Mouse (Mus musculus): ENCODE measurements around the gene Il20. TPM values are rescaled to one million over a fixed set of nuclear protein-coding genes. Genes with fewer than 3 reads are reported as not detected.

The Il20 gene
- polyA plus RNA-seq, 1 experiment from 2014 or later: not detected

- WGBS (ENCODE audit: missing documents): 89% methylated on average over 4 of the region's 4 CpGs
- Histone ChIP-seq H3K79me2 (ENCODE audit: inconsistent target) (no peaks in the 10 kb centered on the region), H3K27ac (no peak overlapping the region), H3K36me3 (ENCODE audit: inconsistent target) (no peaks in the 10 kb centered on the region), H3K4me3 (ENCODE audit: inconsistent target) (no peak overlapping the region)
Observed at GRCm38 (mm10) chr1:130883146-130883545, 28.1 kb downstream of the Il20 start.

GRCm38 (mm10) chr1:130879927-130880326 is 31.3 kb downstream of the Il20 start:
- Histone ChIP-seq H3K79me2 (ENCODE audit: inconsistent target) (no peaks in the 10 kb centered on the region), H3K4me3 (ENCODE audit: inconsistent target) (no peak overlapping the region), H3K36me3 (ENCODE audit: inconsistent target) (no peaks in the 10 kb centered on the region), H3K27ac (no peak overlapping the region)
- WGBS (ENCODE audit: missing documents): 86% methylated on average over 7 of the region's 7 CpGs

GRCm38 (mm10) chr1:130877889-130878614 is 33.2 kb downstream of the Il20 start:
- Histone ChIP-seq H3K36me3 (ENCODE audit: inconsistent target) (no peaks in the 10 kb centered on the region), H3K27ac (no peak overlapping the region), H3K4me3 (ENCODE audit: inconsistent target) (no peak overlapping the region), H3K79me2 (ENCODE audit: inconsistent target) (no peaks in the 10 kb centered on the region)
- WGBS (ENCODE audit: missing documents): 5% methylated on average over 37 of the region's 43 CpGs

GRCm38 (mm10) chr1:130876931-130877509 is 34.2 kb downstream of the Il20 start:
- H3K36me3 ChIP-seq (ENCODE audit: inconsistent target): no peaks in the 10 kb centered on the region
- 29% methylated on average over 3 of the region's 3 CpGs for WGBS (ENCODE audit: missing documents)
- no peak overlapping the region for H3K27ac ChIP-seq
- no peak overlapping the region for H3K4me3 ChIP-seq (ENCODE audit: inconsistent target)
- H3K79me2 ChIP-seq (ENCODE audit: inconsistent target): no peaks in the 10 kb centered on the region

- WGBS (ENCODE audit: missing documents): 79% methylated on average over 3 of the region's 3 CpGs
- no peak overlapping the region for H3K27ac ChIP-seq
- H3K4me3 ChIP-seq (ENCODE audit: inconsistent target): no peak overlapping the region
- no peaks in the 10 kb centered on the region for H3K79me2 ChIP-seq (ENCODE audit: inconsistent target)
- H3K36me3 ChIP-seq (ENCODE audit: inconsistent target): no peaks in the 10 kb centered on the region
Observed at GRCm38 (mm10) chr1:130875910-130876309, 35.3 kb downstream of the Il20 start.

- Histone ChIP-seq H3K27ac (no peak overlapping the region), H3K79me2 (ENCODE audit: inconsistent target) (no peaks in the 10 kb centered on the region), H3K4me3 (ENCODE audit: inconsistent target) (no peak overlapping the region), H3K36me3 (ENCODE audit: inconsistent target) (no peaks in the 10 kb centered on the region)
- 48% methylated on average over 3 of the region's 3 CpGs for WGBS (ENCODE audit: missing documents)
Observed at GRCm38 (mm10) chr1:130875139-130875538, 36.1 kb downstream of the Il20 start.

- no peaks in the 10 kb centered on the region for H3K79me2 ChIP-seq (ENCODE audit: inconsistent target)
- WGBS (ENCODE audit: missing documents): 9% methylated on average over 2 of the region's 2 CpGs
- H3K27ac ChIP-seq: no peak overlapping the region
- H3K4me3 ChIP-seq (ENCODE audit: inconsistent target): no peak overlapping the region
- no peaks in the 10 kb centered on the region for H3K36me3 ChIP-seq (ENCODE audit: inconsistent target)
Observed at GRCm38 (mm10) chr1:130872912-130873311, 38.3 kb downstream of the Il20 start.

- no peak within 1 kb of the TSS for H3K27ac ChIP-seq
- no peak within 1 kb of the TSS for H3K4me3 ChIP-seq (ENCODE audit: inconsistent target)
- WGBS (ENCODE audit: missing documents): 91% methylated on average over 7 of the region's 7 CpGs
Observed at GRCm38 (mm10) chr1:130865541-130866221, 45.6 kb downstream of the Il20 start, which contains the start of gene Fcmr. Gene Fcmr (plus strand): TSS chr1:130865669.

GRCm38 (mm10) chr1:130864741-130865140 is 46.5 kb downstream of the Il20 start:
- no peak overlapping the region for H3K4me3 ChIP-seq (ENCODE audit: inconsistent target)
- H3K79me2 ChIP-seq (ENCODE audit: inconsistent target): no peaks in the 10 kb centered on the region
- H3K36me3 ChIP-seq (ENCODE audit: inconsistent target): no peaks in the 10 kb centered on the region
- 96% methylated on average over 5 of the region's 5 CpGs for WGBS (ENCODE audit: missing documents)
- no peak overlapping the region for H3K27ac ChIP-seq

More at GRCm38 (mm10) chr1:130865541-130866221, 45.6 kb downstream of the Il20 start, which contains the start of gene Fcmr:
- H3K79me2 ChIP-seq (ENCODE audit: inconsistent target): no peaks in the 10 kb centered on the region
- no peaks in the 10 kb centered on the region for H3K36me3 ChIP-seq (ENCODE audit: inconsistent target)

- Histone ChIP-seq H3K36me3 (ENCODE audit: inconsistent target) (no peaks in the 10 kb centered on the region), H3K4me3 (ENCODE audit: inconsistent target) (no peak overlapping the region), H3K79me2 (ENCODE audit: inconsistent target) (no peaks in the 10 kb centered on the region), H3K27ac (no peak overlapping the region)
- WGBS (ENCODE audit: missing documents): 26% methylated on average over 4 of the region's 4 CpGs
Observed at GRCm38 (mm10) chr1:130864238-130864637, 47.0 kb downstream of the Il20 start.

- no peak overlapping the region for H3K27ac ChIP-seq
- no peaks in the 10 kb centered on the region for H3K79me2 ChIP-seq (ENCODE audit: inconsistent target)
- 96% methylated on average over 4 of the region's 4 CpGs for WGBS (ENCODE audit: missing documents)
- no peaks in the 10 kb centered on the region for H3K36me3 ChIP-seq (ENCODE audit: inconsistent target)
- no peak overlapping the region for H3K4me3 ChIP-seq (ENCODE audit: inconsistent target)
Observed at GRCm38 (mm10) chr1:130857456-130857855, 53.8 kb downstream of the Il20 start.

Other genes with a start within 250 kb of the Il20 start
- gene C4bp, start 249.8 kb downstream of the Il20 start, polyA plus RNA-seq (2018): not detected in 3 replicates
- gene Gm29427, start 195.7 kb downstream of the Il20 start, polyA plus RNA-seq (2018): 0.13 TPM in 1 of 3 replicates, not detected in the others
- 2.8 to 3.3 TPM (median 3.0 TPM) in 3 replicates for gene Yod1, start 194.1 kb downstream of the Il20 start, polyA plus RNA-seq (2018)
- gene Pfkfb2, start 182.2 kb downstream of the Il20 start, polyA plus RNA-seq (2018): 6.0 to 10.1 TPM (median 7.7 TPM) in 3 replicates
- gene AA986860, start 179.5 kb downstream of the Il20 start, polyA plus RNA-seq (2018): 0.35 to 0.75 TPM (median 0.52 TPM) in 3 replicates
- gene Fcamr, start 110.5 kb downstream of the Il20 start, polyA plus RNA-seq (2018): not detected in 3 replicates
- not detected in 3 replicates for gene Pigr, start 84.8 kb downstream of the Il20 start, polyA plus RNA-seq (2018)
- 0.49 TPM in 1 of 3 replicates, not detected in the others for gene Fcmr, start 45.8 kb downstream of the Il20 start, polyA plus RNA-seq (2018)
- gene Il24, start 24.0 kb downstream of the Il20 start, polyA plus RNA-seq (2018): not detected in 3 replicates
- gene Il19, start 28.7 kb upstream of the Il20 start, polyA plus RNA-seq (2018): not detected in 3 replicates
- 4.4 to 10.1 TPM (median 5.1 TPM) in 3 replicates for gene Il10, start 108.4 kb upstream of the Il20 start, polyA plus RNA-seq (2018)
- gene Mapkapk2, start 186.4 kb upstream of the Il20 start, polyA plus RNA-seq (2018): 87.7 to 156 TPM (median 109 TPM) in 3 replicates
- 0.30 to 0.75 TPM (median 0.67 TPM) in 3 replicates for gene Dyrk3, start 226.9 kb upstream of the Il20 start, polyA plus RNA-seq (2018)
- gene Eif2d, start 241.7 kb upstream of the Il20 start, polyA plus RNA-seq (2018): 15.6 to 17.9 TPM (median 17.7 TPM) in 3 replicates

Measured in macrophage (primary cell).